22 mouse cellular contexts compared by ENCODE assay signal in the genomic region with DNA sequence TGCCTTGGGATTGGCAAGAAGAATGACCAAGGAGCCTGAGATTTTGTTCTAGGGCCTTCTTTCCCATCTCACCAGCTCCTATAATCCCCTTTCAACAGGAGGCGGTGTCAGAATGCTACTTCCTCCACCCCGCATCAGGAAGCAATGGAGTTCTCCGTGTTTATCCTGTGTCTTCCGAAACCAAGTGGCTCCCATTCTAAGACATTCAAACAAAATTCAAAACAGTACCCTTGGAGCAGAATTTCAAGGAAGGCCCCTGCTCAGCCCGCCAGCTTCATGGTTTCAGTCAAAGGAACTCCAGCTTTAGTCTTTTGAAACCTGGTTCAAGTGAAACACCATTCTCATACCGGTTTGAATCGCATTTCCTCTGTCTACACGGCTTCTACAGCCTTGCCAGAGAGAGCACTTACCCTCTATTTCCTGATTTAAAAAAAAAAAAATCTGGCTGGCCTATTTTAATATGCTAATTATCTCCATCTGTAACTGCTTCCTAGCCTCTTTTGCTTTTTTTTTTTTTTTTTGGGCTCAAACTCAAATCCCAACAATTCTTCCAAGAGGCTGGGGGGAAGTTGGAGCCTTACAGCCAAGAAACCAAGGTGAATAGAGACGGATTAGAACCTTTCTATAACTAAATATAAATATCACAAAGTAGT.
DNase-seq lines count a peak whose midpoint lies in the region; ATAC-seq and TF ChIP-seq lines count a peak whose summit lies in the region.
"Had no signal": no experiment of that assay in that cellular context is flagged by ENCODE, and none has a peak within 500 bp of the region (broad histone marks: within the 10 kb centered on the region; RNA-seq: fewer than 3 reads in every experiment).

No protein-coding gene starts in this region.

- peak; percentile 50 for ATAC-seq in frontal cortex, adult (ENCODE audit: low TSS enrichment)
- ATAC-seq in lung, embryonic 14.5 days (ENCODE audit: insufficient read depth) = no peak
- ATAC-seq in embryonic facial prominence, embryonic 15.5 days (ENCODE audit: insufficient number of reproducible peaks, low FRiP score, low TSS enrichment, low read depth) = no peak
- ATAC-seq: inflammation-experienced regulatory T-cells, adult 6 months; lung, postnatal 0 days had no signal

- no peaks in the 10 kb centered on the region for H3K9me3 ChIP-seq in lung, embryonic 14.5 days (ENCODE audit: low read depth, low read length)
- H3K9me3 ChIP-seq in embryonic facial prominence, embryonic 15.5 days (replicated peaks) = no peaks in the 10 kb centered on the region
- H3K9me3 ChIP-seq: hindbrain, embryonic 12.5 days; midbrain, embryonic 12.5 days; neural tube, embryonic 13.5 days had no signal

- DNase-seq in frontal cortex, adult 2 months (ENCODE audit: extremely low spot score in 1 of 2, low spot score in 1 of 2) = no peak
- peak; percentile 3 for DNase-seq in lung, embryonic 14.5 days
- no peak for DNase-seq in lung, adult 2 months
- no peak for DNase-seq in urinary bladder, postnatal 10 days (ENCODE audit: low spot score)
- DNase-seq in retina, embryonic 14.5 days (ENCODE audit: low spot score) = no peak
- DNase-seq: adrenal gland, adult 2 months; cerebellum, adult 18-20 months; gastrocnemius, postnatal 36 days; kidney, adult 8-10 months; kidney, postnatal 14 days; spleen, adult 18-20 months; thymus, adult 18-20 months; thymus, postnatal 4 days had no signal

- H3K27me3 ChIP-seq in lung, embryonic 14.5 days (ENCODE audit: insufficient read depth, low read length) = no peaks in the 10 kb centered on the region
- H3K27me3 ChIP-seq in embryonic facial prominence, embryonic 15.5 days = no peaks in the 10 kb centered on the region
- H3K27me3 ChIP-seq: hindbrain, embryonic 12.5 days; midbrain, embryonic 12.5 days; neural tube, embryonic 13.5 days had no signal

- no peak overlapping the region for H3K4me3 ChIP-seq in lung, embryonic 14.5 days (ENCODE audit: low read depth, low read length)
- H3K4me3 ChIP-seq in lung, adult 2 months (replicated peaks; ENCODE audit: extremely low read depth, low read depth, low read length) = no peak overlapping the region
- H3K4me3 ChIP-seq in cortical plate, adult 2 months (ENCODE audit: insufficient read depth, low read length) = no peak overlapping the region
- peak overlapping the region; percentile 8; the same call in 1 of the 2 replicates for H3K4me3 ChIP-seq in embryonic facial prominence, embryonic 15.5 days (replicated peaks)
- H3K4me3 ChIP-seq: hindbrain, embryonic 12.5 days; midbrain, embryonic 12.5 days; neural tube, embryonic 13.5 days had no signal

- H3K36me3 ChIP-seq in lung, embryonic 14.5 days (ENCODE audit: insufficient read depth) = no peaks in the 10 kb centered on the region
- H3K36me3 ChIP-seq in embryonic facial prominence, embryonic 15.5 days = no peaks in the 10 kb centered on the region
- H3K36me3 ChIP-seq: hindbrain, embryonic 12.5 days; midbrain, embryonic 12.5 days; neural tube, embryonic 13.5 days had no signal

- no peak overlapping the region for H3K27ac ChIP-seq in lung, embryonic 14.5 days (ENCODE audit: low read depth)
- peak overlapping the region; percentile 56; the same call in 1 of the 2 replicates for H3K27ac ChIP-seq in cortical plate, adult 2 months (ENCODE audit: insufficient read depth, low read length)
- H3K27ac ChIP-seq in embryonic facial prominence, embryonic 15.5 days (replicated peaks) = peak overlapping the region; percentile 67
- H3K27ac ChIP-seq: hindbrain, embryonic 12.5 days; liver, embryonic 14.5 days; midbrain, embryonic 12.5 days; neural tube, embryonic 13.5 days had no signal

- no peaks in the 10 kb centered on the region for H3K4me1 ChIP-seq in lung, embryonic 14.5 days (ENCODE audit: insufficient read depth)
- H3K4me1 ChIP-seq in lung, adult 2 months (ENCODE audit: control insufficient read depth, insufficient read depth, low read length) = no peaks in the 10 kb centered on the region
- no peaks in the 10 kb centered on the region for H3K4me1 ChIP-seq in cortical plate, adult 2 months (ENCODE audit: control insufficient read depth, insufficient read depth, low read length)
- H3K4me1 ChIP-seq in embryonic facial prominence, embryonic 15.5 days = 0 out of 2 replicates have a peak, but pooled peaks cover 5% of the 10 kb centered on the region
- H3K4me1 ChIP-seq: hindbrain, embryonic 12.5 days; midbrain, embryonic 12.5 days; neural tube, embryonic 13.5 days had no signal

- WGBS in lung, embryonic 14.5 days = 75% methylated on average over 9 of the region's 9 CpGs
- 61% methylated on average over 9 of the region's 9 CpGs for WGBS in lung, adult 2 months
- 37% methylated on average over 9 of the region's 9 CpGs for WGBS in embryonic facial prominence, embryonic 15.5 days

- H3K9ac ChIP-seq in lung, embryonic 14.5 days = no peak overlapping the region
- H3K9ac ChIP-seq in embryonic facial prominence, embryonic 15.5 days = no peak overlapping the region
- H3K9ac ChIP-seq: hindbrain, embryonic 12.5 days; liver, embryonic 14.5 days; midbrain, embryonic 12.5 days; neural tube, embryonic 13.5 days had no signal

- no peak for TF ChIP-seq POLR2A in lung, adult 2 months (IDR thresholded peaks at IDR 0.05; ENCODE audit: borderline replicate concordance, extremely low read depth, low read depth, low read length)
- TF ChIP-seq POLR2A in cortical plate, adult 2 months (IDR thresholded peaks at IDR 0.05; ENCODE audit: extremely low read depth, insufficient read depth, low read length) = no peak

- no peak for TF ChIP-seq CTCF in lung, embryonic 14.5 days (IDR thresholded peaks at IDR 0.05; ENCODE audit: low read depth)
- no peak for TF ChIP-seq CTCF in lung, adult 2 months (IDR thresholded peaks at IDR 0.05; ENCODE audit: insufficient read depth, low read length)
- TF ChIP-seq CTCF in cortical plate, adult 2 months (IDR thresholded peaks at IDR 0.05; ENCODE audit: extremely low read depth, insufficient read depth, low read length) = no peak

- no peak overlapping the region for H3K4me2 ChIP-seq in lung, embryonic 14.5 days
- peak overlapping the region; percentile 37 for H3K4me2 ChIP-seq in embryonic facial prominence, embryonic 15.5 days (replicated peaks)
- H3K4me2 ChIP-seq: hindbrain, embryonic 12.5 days; midbrain, embryonic 12.5 days; neural tube, embryonic 13.5 days had no signal
